Mouse (Mus musculus) layer of hippocampus, adult 11-12 months (tissue): ENCODE measurements at regions not wholly inside any gene's neighbourhood (a gene's known extent, or its start where the extent isn't known, plus 50 kb on each side); places are given as distances from the start of the nearest gene placed in this dataset.

ENCODE experiments used
- DNase-seq: peaks from one replicate; pipeline ENCODE4 v3.0.0; 2022; ENCODE audit warnings: low spot score

DNA sequence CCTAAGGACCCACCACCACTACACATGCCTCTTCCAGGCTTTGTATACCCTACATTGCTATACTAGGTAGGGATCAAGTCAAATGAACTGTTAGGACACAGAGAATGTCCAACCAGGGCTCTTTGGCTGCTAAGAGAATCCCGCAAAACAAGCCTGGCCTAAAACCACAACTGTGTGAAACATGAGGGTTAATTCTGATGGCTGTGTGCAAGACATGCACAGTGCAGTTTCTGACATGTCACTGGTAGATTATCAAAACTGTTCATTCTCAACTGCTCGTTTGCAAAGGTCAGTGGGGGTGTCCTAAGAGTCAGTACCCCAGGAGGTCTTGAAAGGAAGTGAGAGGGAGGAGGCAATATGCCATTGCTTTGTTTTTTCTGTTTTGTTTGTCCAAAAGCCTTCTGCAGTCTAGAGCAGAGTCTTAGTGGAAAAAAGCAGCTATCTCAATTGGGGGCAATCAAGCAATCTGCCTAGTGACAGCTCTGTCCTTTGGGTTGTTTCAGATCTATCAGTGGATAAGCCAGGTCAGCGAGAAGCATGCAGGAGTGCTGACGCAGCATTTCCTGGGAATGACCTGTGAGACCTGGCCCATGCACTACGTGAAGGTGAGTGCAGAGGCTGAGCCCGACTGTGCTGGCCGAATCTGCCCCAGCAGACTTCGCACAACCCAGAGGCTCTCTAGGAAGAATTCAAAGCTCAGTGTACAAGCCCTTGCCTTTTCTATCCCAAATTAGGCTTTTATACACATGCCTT lies 151.3 kb upstream of the 4933402D24Rik start:
- DNase-seq: no peak

DNA sequence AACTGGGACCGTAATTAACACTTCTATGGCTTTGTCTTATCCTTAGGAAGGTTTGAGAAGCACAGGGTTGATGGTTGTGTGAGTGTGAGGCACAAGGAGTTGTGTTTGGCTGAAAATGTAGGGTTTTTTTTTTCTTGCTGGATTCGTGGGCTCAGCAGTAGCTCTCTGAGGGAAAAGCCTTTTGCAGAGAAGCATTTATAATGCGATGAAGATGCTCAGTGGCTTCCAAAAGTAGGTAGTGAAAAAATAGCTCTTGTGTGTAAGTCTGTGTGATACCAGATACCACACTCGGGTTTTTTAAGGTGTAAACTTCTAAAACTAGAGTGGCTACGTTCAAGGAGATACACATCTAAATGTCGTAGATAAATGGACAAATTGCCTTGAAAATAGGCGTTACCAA lies 149.1 kb upstream of the 4933402D24Rik start:
- no peak for DNase-seq

DNA sequence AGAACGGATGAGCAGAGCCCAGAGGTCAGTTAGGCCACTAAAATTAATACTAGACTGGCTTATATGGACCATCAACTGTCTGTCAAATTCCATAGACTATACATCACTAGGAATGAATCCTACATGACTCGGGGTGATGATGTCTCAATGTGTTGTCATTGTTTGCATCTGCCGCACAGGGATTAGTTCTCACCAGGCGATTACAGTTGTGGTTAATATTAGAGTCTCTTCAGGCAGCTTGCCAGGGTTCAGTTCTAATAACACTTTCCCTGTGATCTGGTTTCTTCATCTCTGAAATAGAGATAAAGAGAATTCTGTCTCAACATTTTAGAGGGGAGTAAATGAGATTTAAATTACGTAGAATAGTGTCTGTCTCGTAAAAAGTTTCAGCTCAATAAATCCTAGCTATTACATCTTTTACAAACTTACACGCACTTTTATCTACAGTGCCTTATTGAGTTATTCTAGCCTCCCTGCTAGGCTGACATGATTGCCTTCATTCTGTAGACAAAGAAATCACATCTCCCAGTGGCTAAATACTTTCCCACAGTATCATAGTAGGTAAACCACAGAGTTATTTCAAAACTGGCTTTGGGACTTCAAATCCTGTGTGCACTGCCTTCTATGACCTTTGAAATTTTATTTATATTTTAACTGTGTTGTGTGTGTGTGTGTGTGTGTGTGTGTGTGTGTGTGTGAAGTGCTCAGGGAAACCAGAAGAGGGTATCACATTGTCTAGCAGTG lies 148.0 kb upstream of the 4933402D24Rik start:
- DNase-seq: no peak

DNA sequence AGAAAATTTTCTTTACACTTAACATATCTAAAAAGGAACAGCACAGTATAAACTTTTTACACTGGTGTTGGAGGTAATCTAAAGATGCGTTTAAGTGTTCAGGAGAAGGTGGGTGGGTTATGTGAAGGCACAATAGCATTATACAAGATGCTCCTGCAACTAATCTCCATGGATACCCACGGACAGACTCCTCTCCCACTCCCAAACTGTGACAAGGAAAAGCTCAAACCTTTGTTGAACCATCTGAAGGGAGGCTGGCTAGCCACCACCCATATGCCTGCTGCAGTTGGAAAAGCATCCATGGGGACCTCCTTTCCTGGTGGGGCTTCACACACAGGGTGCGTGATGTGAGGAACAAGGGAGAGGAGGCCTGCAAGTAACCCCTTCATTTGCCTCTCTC lies 141.7 kb upstream of the 4933402D24Rik start:
- DNase-seq: no peak

DNA sequence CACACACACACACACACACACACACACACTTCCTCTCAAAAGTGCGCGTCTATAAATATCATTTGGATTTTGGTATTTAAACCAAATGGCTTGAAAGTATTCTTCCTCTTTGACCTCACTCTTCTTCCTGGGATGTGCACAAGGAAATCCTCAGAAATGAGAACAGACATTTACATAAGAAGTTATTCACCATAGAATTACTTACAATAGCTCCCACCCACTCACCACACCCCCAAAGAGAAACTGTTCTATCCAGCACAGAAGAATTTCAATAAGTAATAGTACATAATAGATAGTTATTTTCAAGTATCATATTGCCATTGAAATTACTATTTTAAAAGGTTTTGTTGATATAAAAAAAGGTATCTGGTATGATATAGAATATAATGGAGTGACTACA lies 140.1 kb upstream of the 4933402D24Rik start:
- DNase-seq: no peak

DNA sequence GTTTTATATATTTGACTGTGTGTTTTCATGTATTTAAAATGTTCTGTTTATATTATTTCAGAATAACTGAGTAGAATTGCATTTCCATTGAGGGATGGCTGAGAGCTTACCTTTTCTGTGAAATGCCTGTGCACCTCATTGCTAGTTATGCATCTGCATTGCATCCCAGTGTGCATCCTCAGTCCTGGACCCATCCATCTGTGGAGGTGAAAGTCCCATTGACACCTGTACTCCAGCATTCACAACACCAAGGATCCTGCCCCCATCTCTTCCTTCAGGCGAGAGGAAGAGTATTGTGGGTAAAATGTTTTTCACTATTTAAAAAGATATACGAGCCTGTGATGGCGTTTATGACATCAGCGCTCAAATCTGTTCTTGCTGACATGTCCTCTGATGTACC lies 134.6 kb upstream of the 4933402D24Rik start:
- no peak for DNase-seq

DNA sequence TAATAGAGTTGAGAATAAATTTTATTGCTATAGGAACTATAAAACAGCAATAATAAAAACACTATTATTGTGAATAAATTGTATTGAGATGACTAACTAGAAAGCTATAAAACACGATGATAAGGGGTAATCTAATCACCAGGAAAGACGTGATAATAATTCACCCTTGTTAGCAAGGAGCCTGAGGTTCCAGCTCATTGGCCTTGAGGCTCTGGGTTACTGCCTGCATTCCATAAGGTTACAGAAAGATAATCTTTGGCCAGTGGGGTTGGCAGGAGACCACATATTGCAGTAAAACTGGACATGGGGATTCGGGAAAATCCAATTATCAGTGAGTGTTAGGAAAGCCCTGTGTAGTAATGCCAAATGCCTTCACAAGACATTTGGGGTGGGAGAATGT lies 134.1 kb upstream of the 4933402D24Rik start:
- no peak for DNase-seq

DNA sequence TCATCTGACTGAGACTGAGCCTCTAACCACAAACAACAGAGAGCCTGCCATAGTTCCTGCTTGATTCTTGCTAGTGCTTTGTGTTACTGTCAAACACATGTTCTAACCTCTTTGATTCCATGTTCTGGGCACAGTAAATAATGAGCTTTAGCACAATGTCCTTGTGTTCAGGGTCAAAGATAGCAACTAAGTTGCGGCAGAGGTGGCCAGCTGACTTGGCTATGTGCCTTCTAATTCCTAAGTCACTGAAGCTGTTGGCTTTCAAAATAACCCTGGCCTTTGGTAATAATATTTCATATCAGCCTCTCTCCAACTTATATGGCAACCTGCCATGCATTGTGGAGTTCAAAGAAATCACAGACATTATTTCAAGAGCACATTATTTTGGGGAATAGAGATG lies 133.3 kb upstream of the 4933402D24Rik start:
- DNase-seq: no peak

DNA sequence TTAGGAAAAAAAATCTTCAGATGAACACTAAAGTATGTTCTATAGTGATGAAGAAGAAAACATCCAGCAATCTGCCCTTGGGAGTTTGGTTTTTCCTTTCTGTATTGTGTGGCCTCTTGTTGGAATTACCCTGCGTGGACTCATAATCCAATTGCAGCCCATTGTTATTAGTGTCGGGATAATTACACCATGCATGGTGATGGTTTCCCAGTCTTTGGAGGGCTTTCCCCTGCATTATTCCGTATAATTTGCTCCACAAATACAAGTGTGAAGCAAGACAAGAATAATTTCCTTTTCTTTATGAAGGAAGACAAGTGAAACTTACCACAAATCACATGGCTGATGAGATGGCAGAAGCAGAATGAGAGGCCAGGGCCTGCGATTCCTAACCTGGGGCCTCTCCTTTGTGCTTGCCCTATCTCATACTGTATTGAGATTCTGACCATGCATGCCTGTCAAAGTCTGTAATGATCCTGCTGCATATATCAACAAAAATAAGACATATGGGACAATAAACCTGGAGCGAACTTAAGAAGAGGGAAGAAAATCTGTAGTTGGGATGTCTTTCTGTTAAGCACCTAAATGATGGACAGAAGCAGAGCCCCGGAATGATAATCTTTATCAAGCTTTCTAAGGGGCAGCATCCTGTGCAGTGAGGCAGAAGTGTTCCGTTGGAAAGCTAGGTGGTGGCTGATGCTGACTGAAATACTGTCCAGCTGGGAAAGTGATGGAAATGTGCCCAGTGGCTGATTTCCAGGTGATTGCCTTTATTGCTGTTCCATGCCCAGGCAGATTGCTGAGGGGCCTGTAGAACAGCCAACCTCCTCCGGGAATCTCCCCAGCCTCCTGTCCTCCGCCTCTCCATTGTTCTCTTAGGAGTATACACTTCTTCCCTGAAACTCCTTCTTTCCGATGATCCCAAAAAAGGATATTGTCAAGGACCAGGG lies 130.8 kb upstream of the 4933402D24Rik start:
- no peak for DNase-seq

DNA sequence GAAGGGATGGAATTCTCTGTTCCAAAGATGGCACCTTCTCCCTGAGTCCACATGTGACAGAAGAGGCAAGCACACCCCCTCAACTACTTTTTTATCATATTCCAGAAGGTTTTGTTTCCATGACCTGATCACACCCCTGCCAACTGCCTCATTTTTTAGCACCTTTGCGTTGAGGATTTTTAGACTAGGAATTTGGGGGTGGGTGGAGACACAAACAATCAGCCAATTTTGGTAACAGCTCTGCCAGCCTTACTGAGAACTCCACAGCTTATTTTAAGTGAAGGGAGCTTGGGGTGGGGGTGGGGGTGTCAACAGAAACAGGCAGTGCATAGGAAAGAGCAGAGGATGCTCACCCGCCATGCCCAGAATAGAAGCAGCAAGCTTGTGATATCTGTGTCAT lies 129.7 kb upstream of the 4933402D24Rik start:
- no peak for DNase-seq

DNA sequence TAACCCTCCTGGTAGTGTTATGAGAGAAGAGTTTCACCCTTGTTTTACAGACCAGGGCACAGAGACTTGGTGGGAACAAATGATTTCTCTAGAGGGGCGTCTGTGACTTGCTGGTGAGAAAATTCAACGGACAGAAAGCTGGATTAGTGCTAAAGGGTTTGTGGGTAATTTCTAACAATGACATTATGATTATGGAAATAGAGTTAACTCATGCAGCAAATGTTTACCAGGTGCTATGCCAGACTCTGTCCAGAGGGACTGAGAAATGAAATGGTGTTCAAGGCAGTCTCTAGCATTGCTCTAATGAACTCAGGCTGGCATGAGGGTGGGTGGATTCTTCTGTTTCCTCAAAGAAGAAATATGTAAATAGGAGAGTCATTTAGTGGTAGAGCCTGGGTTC lies 128.5 kb upstream of the 4933402D24Rik start:
- DNase-seq: no peak

DNA sequence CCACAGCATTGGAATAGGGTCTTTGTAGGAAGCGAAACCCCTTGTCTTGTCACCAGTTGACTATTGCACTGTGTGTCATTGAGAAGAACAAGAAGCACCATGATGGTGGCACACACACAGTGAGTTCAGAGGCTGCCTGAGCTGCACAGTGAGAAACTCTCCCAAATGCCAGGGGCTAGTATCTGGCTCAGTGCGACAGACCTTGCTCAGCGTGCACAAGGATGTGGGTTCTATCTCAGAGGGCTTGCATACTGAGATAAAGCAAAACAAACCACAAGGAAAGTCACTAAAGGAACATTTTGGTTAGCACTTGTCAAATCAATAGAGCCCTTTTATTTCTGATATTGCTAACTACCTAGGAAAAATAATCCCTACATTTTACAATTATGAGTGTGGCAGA lies 110.5 kb upstream of the 4933402D24Rik start:
- no peak for DNase-seq

DNA sequence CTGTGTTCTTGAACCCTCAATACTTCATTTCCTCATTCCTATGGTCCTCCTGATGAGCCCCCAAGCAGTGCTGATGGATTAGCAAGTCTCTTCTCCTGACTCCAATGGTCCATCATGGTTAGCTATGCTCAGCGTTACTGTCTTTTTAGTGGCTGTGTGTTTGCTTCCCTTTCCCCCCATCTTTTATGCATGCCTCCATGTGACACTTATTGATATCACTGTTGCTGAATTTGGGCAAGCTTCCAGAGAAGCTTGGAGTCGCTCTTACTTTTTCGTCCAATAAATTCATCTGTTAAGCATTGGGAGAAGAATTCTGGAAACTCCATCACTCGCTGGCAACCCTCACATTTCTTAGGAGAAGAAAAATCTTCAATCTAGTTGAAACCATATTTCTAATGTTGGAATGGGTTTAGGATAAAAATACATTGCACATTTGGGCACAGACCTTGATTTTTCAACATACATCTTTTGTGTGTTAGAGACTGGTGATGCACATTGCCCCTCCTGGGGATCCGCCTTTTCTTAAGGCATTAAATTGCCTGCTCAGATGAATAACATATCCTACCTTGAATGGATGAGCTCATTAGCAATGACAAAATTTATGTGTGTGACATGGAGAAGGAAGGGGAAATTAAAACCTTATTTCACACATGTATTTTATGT lies 107.7 kb upstream of the 4933402D24Rik start:
- no peak for DNase-seq

DNA sequence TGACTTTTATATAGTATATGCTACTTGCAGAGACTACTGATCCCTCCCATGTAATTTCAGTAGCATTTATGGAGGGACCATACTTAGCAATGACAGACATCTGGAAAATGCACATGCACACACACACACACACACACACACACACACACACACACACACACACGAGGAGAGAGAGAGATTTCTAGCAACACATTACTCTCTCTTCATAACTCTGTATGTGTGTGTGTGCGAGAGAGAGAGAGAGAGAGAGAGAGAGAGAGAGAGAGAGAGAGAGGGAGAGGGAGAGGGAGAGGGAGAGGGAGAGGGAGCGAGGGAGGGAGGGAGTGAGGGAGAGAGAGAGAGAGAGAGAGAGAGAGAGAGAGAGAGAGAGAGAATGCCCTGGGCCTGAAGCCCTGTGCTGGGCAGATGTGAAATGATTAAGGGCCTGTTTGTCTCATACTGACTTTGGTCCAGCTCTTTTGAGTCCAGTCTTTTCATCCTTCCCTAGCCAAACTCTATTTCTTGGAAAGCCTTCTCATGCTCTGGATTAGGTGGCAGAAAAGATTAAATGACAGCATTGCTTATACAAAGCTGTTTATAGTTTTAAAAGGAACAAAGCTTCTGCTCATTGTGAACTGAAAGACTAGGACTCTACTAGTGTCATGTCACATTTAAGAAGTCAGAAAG lies 106.4 kb upstream of the 4933402D24Rik start:
- no peak for DNase-seq

DNA sequence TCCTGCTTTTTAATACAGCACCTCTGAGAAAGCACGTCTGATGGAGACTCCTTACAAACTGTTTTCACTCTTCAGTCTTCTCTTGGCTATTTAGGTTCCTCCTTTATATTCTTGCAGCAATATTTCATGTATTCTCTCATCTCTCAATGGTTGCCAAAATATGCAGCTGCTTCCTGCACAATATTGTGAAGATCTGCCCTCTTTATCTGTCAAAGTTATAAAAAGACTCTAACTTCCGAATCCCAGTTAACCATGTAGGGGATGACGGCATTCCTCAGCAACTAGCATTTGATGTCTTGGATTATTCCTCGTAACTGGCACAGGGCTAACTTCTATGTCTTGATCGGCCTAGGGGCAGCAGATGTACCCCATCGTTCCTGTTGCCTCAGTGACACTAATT lies 102.8 kb upstream of the 4933402D24Rik start:
- no peak for DNase-seq

DNA sequence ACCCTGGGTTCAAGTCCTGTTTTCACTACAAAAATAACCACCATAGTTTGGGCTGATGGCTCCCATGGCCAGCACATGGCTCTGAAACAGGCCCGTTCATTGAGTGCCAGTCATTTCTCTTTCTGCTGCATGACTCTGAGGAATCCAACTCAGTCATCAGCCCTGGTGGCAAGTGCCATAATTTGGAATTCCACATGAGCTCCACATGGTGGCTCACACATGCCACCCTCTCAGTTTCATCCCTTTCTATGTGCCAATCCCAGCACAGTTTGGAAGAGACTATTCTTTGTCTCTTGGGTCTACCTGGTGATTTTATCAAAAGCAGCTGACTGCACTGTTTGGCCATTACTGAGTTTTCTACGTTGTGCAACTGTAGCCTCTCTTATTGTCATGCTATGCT lies 100.3 kb upstream of the 4933402D24Rik start:
- DNase-seq: no peak

DNA sequence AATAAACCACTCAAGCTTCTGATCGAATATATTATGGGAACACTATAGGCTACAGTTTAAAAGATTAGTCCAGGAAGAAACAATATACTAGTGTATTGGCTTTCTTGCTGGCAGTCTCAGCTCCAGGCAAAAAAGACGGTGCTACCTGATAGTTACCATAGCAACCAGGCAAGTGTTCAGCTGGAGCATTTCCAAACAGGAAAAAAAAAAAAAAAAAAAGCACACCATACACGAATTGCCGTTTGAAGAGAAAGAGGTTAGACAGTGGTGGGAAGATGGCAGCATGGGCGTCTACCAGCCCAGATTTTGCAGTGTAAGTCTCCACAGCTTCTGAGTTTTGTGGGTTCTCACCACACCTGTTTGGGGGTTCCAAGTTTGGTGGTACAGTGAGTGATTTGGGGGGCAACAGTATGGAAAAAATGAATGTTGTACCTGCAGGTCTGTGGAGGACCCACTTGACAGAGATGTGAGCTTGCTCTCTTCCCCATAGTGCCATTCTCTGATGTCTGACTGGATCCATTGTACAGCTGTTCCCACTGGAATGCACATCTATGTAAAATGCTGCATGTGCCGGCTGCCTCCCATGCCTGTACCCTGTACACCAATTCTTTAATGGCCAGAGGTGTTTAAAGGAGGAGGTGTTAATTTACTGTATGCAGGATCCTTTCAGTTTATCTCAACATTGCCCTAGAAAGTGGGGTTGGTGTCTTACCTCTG lies 89.0 kb upstream of the 4933402D24Rik start:
- no peak for DNase-seq

DNA sequence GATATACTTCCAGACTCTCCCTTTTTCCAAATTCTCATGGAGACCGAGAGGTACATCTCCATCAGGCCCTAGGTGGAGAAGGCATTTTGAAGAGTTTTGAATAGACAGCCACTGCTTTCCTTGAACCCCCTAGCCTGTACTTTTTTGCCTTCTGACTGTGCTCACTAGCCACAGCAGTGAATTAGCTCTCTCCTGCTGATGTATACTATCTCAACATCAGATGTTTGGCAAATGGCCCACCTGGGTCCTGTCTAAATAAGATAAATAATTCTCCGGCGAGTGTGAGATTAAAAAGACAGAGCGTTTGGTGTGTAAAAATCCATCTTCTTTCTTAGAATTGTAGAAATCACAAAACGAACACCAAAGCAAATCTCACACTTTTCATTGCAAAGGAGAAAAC lies 88.4 kb upstream of the 4933402D24Rik start:
- no peak for DNase-seq

DNA sequence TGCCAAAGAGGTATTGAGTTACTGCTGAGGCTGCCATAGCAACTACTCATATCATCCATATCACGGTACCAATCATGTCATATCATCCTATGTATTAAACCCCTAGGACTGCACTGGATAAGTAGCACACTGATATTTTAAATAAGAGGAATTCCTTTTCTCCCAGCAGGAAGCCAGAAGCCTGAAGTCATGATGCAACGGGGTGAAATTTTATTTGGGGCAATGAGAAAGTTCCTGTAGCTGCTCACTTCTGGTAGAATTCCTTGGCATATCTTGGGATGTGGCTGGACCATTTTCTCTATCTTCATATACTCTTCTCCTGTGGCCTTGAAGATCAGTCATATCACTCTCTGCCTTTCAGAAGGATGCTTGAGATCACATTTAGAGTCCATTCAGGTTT lies 87.3 kb upstream of the 4933402D24Rik start:
- DNase-seq: no peak

DNA sequence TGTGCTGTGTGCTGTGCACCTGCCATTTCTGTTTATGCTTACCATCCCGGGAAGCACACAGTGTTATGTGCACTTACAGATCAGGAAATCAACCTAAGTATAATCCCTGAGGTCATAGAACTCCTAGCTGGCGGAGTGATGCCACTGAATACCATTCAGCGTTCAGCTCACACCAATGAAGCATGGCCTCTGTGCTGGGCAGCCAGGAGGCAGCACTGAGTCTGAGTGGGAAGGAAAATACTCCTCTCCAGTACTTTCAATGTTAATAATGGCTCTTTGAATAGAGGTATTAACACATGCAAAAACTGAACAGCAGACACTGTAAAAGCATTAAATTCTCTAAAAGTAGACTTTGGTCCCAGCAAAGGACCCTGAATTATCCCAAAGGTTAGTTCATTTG lies 85.7 kb upstream of the 4933402D24Rik start:
- DNase-seq: no peak
